Mouse (Mus musculus) gonadal fat pad, adult 2 months (tissue): ENCODE measurements around the gene Sec22c. TPM values are rescaled to one million over a fixed set of nuclear protein-coding genes. Genes with fewer than 3 reads are reported as not detected.

Source experiments
- DNase-seq: peaks from one replicate; pipeline ENCODE4 v3.0.0-alpha.2; 2012; ENCODE audit warnings: low read depth
- polyA plus RNA-seq: library from polyadenylated mRNA; depleted of rRNA; stranded (reverse); fragments of >200 nt; gene quantifications from 2 replicates; pipeline ENCODE4 v1.2.3, GENCODE M21; 2012; rRNA removed

Sec22c gene
- polyA plus RNA-seq, 1 experiment = 12.1 TPM

DNA sequence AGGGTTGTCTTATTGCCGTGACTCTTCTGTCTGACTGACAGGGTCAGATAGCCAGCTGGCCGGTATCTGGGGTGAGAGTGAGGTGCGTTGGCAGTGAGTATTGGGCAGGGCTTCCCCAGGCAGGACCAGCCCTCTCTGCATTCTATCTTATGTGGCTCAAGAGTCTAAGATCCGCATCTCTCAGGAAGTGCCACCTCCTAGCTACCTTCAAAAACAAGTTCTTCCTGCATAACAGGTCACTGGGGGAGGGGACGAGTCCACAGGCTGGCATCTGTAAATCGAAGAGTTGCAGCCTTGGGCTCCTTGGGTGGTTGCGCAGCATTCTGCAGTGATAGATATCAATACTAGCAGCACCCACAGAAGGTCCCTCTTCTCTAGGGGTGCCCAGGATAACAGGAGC lies 58.3 kb downstream of the Sec22c start:
- DNase-seq = peak; percentile 83

- no peak for DNase-seq
Measured at GRCm38 (mm10) chr9:121644855-121645254, 60.4 kb downstream of the Sec22c start.

DNA sequence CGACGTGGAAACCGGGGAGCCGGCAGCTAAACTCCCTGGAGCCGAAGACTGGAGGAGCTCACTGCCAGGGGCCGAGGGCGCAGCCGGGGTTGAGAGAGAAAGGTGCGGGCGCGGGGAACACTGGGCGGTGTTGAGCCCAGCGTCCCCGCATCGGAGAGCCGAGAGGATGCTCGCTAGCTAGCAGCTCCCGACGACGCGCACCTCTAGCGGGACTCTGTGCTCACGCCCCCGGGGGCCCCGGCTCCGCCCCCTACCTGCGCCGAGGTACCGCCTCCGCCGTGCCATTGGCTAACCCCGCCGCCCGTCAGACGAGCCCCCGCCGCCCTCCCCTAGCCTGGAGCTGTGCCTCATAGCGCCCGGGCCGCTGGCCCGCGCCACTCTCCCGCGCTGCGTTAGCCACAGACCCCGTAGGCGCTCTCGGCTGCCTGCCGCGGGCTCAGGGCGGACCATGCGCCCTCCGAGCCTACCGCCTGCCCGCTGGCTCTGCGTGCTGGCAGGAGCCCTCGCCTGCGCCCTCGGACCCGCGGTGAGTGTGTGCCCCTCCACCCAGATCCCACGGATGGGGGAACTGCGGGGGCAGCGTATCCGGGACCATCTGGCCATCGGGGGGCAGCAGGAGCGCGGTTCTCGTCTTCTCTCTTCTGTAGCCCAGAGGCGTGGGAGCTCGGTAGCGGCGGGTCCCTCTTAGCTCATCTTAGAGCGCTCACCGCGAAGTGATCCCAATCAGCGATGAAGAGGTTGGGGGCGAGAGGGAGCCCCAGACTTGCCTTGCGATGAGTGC lies 62.7 kb downstream of the Sec22c start, which contains the start of gene Vipr1:
Gene Vipr1, plus strand, starts transcription at position 316 of the 781 bp plus-strand sequence.
- DNase-seq = no peak

GRCm38 (mm10) chr9:121642001-121642400 lies 63.3 kb downstream of the Sec22c start, which contains the start of gene Lyzl4:
TSS of gene Lyzl4 (minus strand) at chr9:121642096.
- DNase-seq = no peak

DNA sequence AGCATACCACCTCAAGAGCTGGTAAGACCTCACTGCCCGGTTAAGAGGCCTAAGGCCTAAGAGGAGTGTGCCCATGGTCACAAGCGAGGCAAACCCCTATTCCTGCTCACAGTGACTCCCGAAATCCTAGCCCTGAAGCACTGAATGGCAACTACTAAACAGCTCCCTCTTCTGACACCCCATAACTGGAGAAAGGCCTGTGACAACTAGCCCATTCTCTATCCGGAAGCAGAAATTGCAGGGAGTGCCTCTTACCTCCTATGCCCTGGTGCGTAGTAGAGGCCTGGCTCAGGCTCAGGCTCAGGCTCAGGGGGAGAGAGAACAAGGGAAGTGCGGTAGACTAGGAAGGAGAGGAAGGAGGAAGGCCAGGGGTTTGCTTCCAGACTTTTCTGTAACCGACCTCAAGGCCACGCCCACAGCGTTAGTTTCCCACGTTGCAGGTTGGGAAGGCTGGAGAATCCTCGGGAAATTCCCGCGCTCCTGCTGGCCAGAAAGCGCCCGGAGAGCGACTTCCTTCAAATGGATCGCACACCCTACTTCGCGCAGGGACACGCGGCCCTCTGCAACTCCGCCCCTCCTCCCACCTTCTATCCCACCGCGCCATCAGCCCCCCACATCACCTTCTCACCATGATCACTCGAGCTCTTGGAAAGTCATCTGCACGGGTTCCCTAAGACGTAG lies 63.9 kb downstream of the Sec22c start:
- no peak for DNase-seq

GRCm38 (mm10) chr9:121639790-121640189 lies 65.5 kb downstream of the Sec22c start:
- DNase-seq = no peak

GRCm38 (mm10) chr9:121635835-121636576 lies 69.3 kb downstream of the Sec22c start:
- DNase-seq = no peak

GRCm38 (mm10) chr9:121633306-121633705 lies 72.0 kb downstream of the Sec22c start:
- no peak for DNase-seq

DNA sequence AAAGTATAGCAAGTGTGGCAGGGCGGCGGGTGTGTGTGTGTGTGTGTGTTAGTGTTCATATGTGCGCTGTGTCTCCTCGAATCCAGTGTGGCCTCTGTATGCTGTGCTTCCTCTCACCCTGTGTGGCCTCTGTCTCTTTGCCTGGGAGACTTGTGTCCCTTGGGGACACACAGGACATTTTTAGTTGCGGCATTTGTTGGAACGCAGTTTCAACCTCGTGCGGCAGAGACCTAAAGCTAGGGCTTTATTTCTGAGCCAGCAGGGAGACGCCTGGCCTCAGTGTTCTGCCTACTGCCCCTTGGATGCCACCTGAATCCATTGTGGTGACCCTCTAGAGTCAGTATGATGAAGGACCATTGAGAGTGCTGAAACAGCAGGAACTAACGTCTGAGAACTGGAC lies 72.4 kb downstream of the Sec22c start:
- no peak for DNase-seq

GRCm38 (mm10) chr9:121631946-121632345 lies 73.3 kb downstream of the Sec22c start:
- no peak for DNase-seq

DNA sequence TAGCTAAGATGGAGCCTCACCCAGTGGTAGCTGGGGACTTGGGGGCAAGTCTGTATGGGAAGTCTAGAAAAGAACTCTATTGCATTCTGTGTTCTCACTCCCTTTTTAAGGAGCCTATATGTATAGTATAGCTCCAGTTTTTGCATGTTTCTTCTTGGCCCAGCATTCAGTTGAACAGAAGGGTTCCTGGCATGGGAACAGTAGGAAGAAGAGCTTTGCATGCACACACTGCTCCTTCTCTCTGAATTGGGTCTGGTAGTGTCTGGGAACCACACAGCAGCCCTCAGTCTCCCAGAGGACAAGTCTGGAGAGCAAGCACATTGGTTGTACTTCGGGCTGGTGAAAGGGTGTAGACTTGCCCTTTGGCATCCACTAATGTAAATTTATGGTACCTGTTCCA lies 74.7 kb downstream of the Sec22c start:
- no peak for DNase-seq

Other genes starting within 250 kb of the Sec22c start
- gene Cck, start 209.8 kb downstream of the Sec22c start, polyA plus RNA-seq = 1.7 and 1.9 TPM in 2 replicates
- 1.1 and 2.3 TPM in 2 replicates for gene Lyzl4, start 63.4 kb downstream of the Sec22c start, polyA plus RNA-seq
- gene Vipr1, start 62.8 kb downstream of the Sec22c start, polyA plus RNA-seq = 7.5 and 11.2 TPM in 2 replicates
- 35.9 and 43.4 TPM in 2 replicates for gene Ss18l2, start 4.8 kb upstream of the Sec22c start, polyA plus RNA-seq
- gene Nktr, start 13.7 kb upstream of the Sec22c start, polyA plus RNA-seq = 62.0 and 73.9 TPM in 2 replicates
- gene Zfp651, start 53.8 kb upstream of the Sec22c start, polyA plus RNA-seq = 30.8 and 31.9 TPM in 2 replicates
- 0.14 TPM in 1 of 2 replicates, not detected in the other for gene Klhl40, start 72.1 kb upstream of the Sec22c start, polyA plus RNA-seq
- gene Hhatl, start 87.0 kb upstream of the Sec22c start, polyA plus RNA-seq = 4.7 and 8.5 TPM in 2 replicates
- 1.0 and 1.7 TPM in 2 replicates for gene Ccdc13, start 134.0 kb upstream of the Sec22c start, polyA plus RNA-seq
- 29.5 and 35.5 TPM in 2 replicates for gene Higd1a, start 152.9 kb upstream of the Sec22c start, polyA plus RNA-seq
- 3.0 and 3.3 TPM in 2 replicates for gene Ackr2, start 192.9 kb upstream of the Sec22c start, polyA plus RNA-seq
- 0.15 and 0.16 TPM in 2 replicates for gene Cyp8b1, start 210.8 kb upstream of the Sec22c start, polyA plus RNA-seq
- 3.7 and 4.0 TPM in 2 replicates for gene Fam198a, start 245.5 kb upstream of the Sec22c start, polyA plus RNA-seq